Mouse (Mus musculus): Measurements from ENCODE around the gene Fah.
A peak's percentile ranks its signal among the peaks of the same experiment; 100 is the strongest.

The Fah gene

GRCm38 (mm10) chr7:84594917-84595303, 11.6 kb downstream of the Fah start:
- no peak for DNase-seq (ENCODE audit: low spot score)

- DNase-seq (ENCODE audit: low spot score): peak; percentile 39
These were observed 12.2 kb downstream of the Fah start for GRCm38 (mm10) chr7:84594087-84594916.

- no peak for DNase-seq (ENCODE audit: low spot score)
These were observed 15.2 kb downstream of the Fah start for GRCm38 (mm10) chr7:84591347-84591746.

- DNase-seq (ENCODE audit: low spot score): no peak
These were observed 15.9 kb downstream of the Fah start for GRCm38 (mm10) chr7:84590622-84591021.

- peak; percentile 13 for DNase-seq (ENCODE audit: low spot score)
These were observed 19.3 kb downstream of the Fah start for GRCm38 (mm10) chr7:84587101-84587783.

GRCm38 (mm10) chr7:84586360-84587100, 20.0 kb downstream of the Fah start:
- no peak for DNase-seq (ENCODE audit: low spot score)

- DNase-seq (ENCODE audit: low spot score): no peak
These were observed 21.4 kb downstream of the Fah start for GRCm38 (mm10) chr7:84585086-84585485.

- DNase-seq (ENCODE audit: low spot score): no peak
These were observed 26.8 kb downstream of the Fah start for GRCm38 (mm10) chr7:84579769-84580168.

- no peak for DNase-seq (ENCODE audit: low spot score)
These were observed 27.7 kb downstream of the Fah start for GRCm38 (mm10) chr7:84578841-84579240.

- no peak for DNase-seq (ENCODE audit: low spot score)
These were observed 29.5 kb downstream of the Fah start for GRCm38 (mm10) chr7:84577034-84577433.

GRCm38 (mm10) chr7:84566200-84566599, 40.3 kb downstream of the Fah start:
- DNase-seq (ENCODE audit: low spot score): no peak

GRCm38 (mm10) chr7:84564236-84564635, 42.3 kb downstream of the Fah start:
- no peak for DNase-seq (ENCODE audit: low spot score)

- no peak for DNase-seq (ENCODE audit: low spot score)
These were observed 46.0 kb downstream of the Fah start for GRCm38 (mm10) chr7:84560500-84560899.

GRCm38 (mm10) chr7:84557332-84557731, 49.2 kb downstream of the Fah start:
- DNase-seq (ENCODE audit: low spot score): no peak

- DNase-seq (ENCODE audit: low spot score): no peak
These were observed 51.2 kb downstream of the Fah start for GRCm38 (mm10) chr7:84555294-84555693.

- no peak for DNase-seq (ENCODE audit: low spot score)
These were observed 55.0 kb downstream of the Fah start for GRCm38 (mm10) chr7:84551472-84551871.

- no peak for DNase-seq (ENCODE audit: low spot score)
These were observed 59.9 kb downstream of the Fah start for GRCm38 (mm10) chr7:84546667-84547066.

GRCm38 (mm10) chr7:84544946-84545345, 61.6 kb downstream of the Fah start:
- DNase-seq (ENCODE audit: low spot score): no peak
